Mouse (Mus musculus) lung, adult 10 weeks (tissue): Measurements from ENCODE around the gene Ibtk. TPM values are rescaled to one million over a fixed set of nuclear protein-coding genes. Genes with fewer than 3 reads are reported as not detected.

Experiments
- polyA plus RNA-seq: library from polyadenylated mRNA; stranded (reverse); fragments of 350-450 nt; fragmentation: Illumina TruSeq; extraction: RNeasy Lipid Tissue Mini Kit (QIAGEN cat#74804); gene quantifications from one replicate; pipeline ENCODE4 v1.2.3, GENCODE M21; 2014; ENCODE audit warnings: low read depth, low replicate concordance; ENCODE audit not compliant: insufficient read depth

The Ibtk gene
- 11.0 TPM for polyA plus RNA-seq

DNA sequence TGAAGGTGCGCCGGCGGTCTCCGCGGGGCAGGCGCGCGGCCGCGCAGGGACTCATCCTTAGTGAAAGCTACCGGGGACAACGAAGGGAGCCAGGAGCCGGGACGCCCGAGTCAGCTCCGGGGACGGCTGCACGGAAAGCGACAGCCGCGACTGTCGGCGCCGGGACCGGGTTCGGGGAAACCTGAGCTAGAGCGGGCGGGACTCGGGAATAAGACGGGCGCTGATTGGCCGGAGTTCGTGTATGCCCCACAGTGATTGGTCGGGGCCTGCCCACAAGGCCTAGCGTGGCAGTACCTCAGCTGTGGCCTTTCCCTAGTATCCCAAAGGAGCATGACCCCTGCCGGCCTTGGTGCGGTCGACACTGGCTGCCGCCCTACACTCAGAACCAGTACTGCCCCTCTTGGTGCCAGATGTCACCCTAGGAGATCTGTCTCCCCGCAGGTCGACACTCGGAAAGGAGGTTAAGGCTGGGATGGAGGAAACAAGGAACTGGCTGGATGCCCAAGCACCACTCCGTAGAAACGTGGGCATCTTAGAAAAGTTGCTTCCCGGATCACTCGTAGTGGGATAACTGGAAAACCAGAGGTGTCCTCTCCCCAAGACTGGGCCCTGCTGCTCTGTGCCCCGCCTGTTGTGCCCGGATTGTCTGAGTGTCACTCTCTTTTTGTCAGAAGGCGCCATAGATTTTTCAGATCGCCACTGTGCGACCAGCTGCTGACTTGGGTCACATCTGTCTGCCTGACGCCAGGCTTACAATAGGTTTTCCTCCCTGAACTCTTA, at the start of gene Ibtk:
Gene Ibtk, minus strand, starts transcription at position 193 of the 780 bp plus-strand sequence.

Other genes starting within 250 kb of the Ibtk start
- gene Tpbg, start 93.0 kb upstream of the Ibtk start, polyA plus RNA-seq = 0.74 TPM